8 mouse cellular contexts compared by ENCODE assay signal in the genomic region with DNA sequence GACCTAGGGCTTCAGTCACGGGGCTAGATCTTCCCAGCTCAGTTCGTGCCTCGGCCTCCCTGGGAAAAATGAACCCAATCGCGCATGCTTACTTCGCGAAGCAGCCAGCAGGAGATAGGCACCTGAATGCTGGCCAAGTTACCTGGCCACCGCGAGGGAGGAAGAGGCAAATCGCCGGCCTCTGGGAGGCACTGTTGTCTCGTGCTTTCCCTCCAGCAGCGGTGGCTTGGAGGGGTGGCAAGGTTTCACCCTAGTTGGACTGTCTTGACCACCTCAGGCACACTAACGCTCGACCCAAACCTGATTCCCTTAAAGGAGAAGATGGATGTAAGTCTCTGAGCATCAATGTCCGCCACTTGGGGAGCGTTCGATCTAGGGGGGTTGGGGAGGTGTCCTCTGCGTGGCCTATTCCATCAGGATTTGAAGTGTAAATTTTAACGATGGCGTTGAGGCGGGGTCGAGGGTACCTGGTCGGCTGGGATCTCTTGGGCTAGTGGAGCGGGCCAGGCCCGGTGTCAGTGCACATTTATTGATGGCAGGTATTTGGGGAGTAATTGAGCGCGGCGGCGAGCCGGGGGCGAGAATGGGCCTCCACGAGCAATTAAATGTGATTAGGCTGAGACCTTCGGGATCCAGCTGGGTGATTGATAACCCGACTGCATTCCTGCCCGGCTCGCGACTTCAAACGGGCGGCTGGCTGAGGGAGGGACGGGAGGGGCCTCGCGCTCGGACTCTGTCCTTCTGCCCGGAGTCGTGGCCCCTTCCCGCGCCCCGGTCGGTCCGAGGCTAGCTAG. TPM values are rescaled to one million over a fixed set of nuclear protein-coding genes. Genes with fewer than 3 reads are reported as not detected.
A peak's percentile ranks its signal among the peaks of the same experiment; 100 is the strongest.
DNase-seq lines count a peak whose midpoint lies in the region; ATAC-seq and TF ChIP-seq lines count a peak whose summit lies in the region.

No protein-coding gene starts in this region.

- H3K27ac ChIP-seq in forebrain, embryonic 10.5 days: peak overlapping the region; percentile 74
- no peak overlapping the region for H3K27ac ChIP-seq in intestine, embryonic 15.5 days
- no peak overlapping the region for H3K27ac ChIP-seq in lung, embryonic 15.5 days
- H3K27ac ChIP-seq in stomach, postnatal 0 days (replicated peaks): no peak overlapping the region

- H3K36me3 ChIP-seq in forebrain, embryonic 10.5 days (replicated peaks): no peaks in the 10 kb centered on the region
- no peaks in the 10 kb centered on the region for H3K36me3 ChIP-seq in intestine, embryonic 15.5 days
- no peaks in the 10 kb centered on the region for H3K36me3 ChIP-seq in lung, embryonic 15.5 days
- H3K36me3 ChIP-seq in stomach, postnatal 0 days (ENCODE audit: control insufficient read depth, insufficient read depth, low read length): no peaks in the 10 kb centered on the region

- TF ChIP-seq EP300 in stomach, postnatal 0 days (optimal IDR thresholded peaks at IDR 0.05): no peak

- no peaks in the 10 kb centered on the region for H3K9me3 ChIP-seq in forebrain, embryonic 10.5 days
- H3K9me3 ChIP-seq in intestine, embryonic 15.5 days: no peaks in the 10 kb centered on the region; the same call in 1 of the 2 replicates
- H3K9me3 ChIP-seq in lung, embryonic 15.5 days: no peaks in the 10 kb centered on the region
- H3K9me3 ChIP-seq in stomach, postnatal 0 days (ENCODE audit: control insufficient read depth, low read length): no peaks in the 10 kb centered on the region

- H3K27me3 ChIP-seq in forebrain, embryonic 10.5 days (ENCODE audit: poor library complexity, severe bottlenecking): peaks cover 100% of the 10 kb centered on the region
- peaks cover 60% of the 10 kb centered on the region for H3K27me3 ChIP-seq in intestine, embryonic 15.5 days (replicated peaks)
- H3K27me3 ChIP-seq in lung, embryonic 15.5 days: peaks cover 84% of the 10 kb centered on the region
- peaks cover 26% of the 10 kb centered on the region; the same call in 1 of the 2 replicates for H3K27me3 ChIP-seq in stomach, postnatal 0 days (ENCODE audit: control insufficient read depth, insufficient read depth, low read length)

- H3K4me1 ChIP-seq in forebrain, embryonic 10.5 days: peaks cover 64% of the 10 kb centered on the region
- peaks cover 8% of the 10 kb centered on the region; the same call in 1 of the 2 replicates for H3K4me1 ChIP-seq in intestine, embryonic 15.5 days (replicated peaks)
- H3K4me1 ChIP-seq in lung, embryonic 15.5 days: peaks cover 16% of the 10 kb centered on the region
- 0 out of 2 replicates have a peak, but pooled peaks cover 5% of the 10 kb centered on the region for H3K4me1 ChIP-seq in stomach, postnatal 0 days (replicated peaks; ENCODE audit: control insufficient read depth, insufficient read depth)

- peak; percentile 84 for TF ChIP-seq CTCF in stomach, postnatal 0 days (IDR thresholded peaks at IDR 0.05; ENCODE audit: low read depth)

- under 1% methylated on average over 51 of the region's 51 CpGs for WGBS in forebrain, embryonic 10.5 days
- under 1% methylated on average over 51 of the region's 51 CpGs for WGBS in intestine, embryonic 15.5 days
- under 1% methylated on average over 51 of the region's 51 CpGs for WGBS in lung, embryonic 15.5 days
- WGBS in stomach, postnatal 0 days: under 1% methylated on average over 51 of the region's 51 CpGs

- peak overlapping the region; percentile 58 for H3K4me2 ChIP-seq in intestine, embryonic 15.5 days (replicated peaks)
- H3K4me2 ChIP-seq in lung, embryonic 15.5 days: peak overlapping the region; percentile 51
- H3K4me2 ChIP-seq in stomach, postnatal 0 days (replicated peaks; ENCODE audit: low read depth): peak overlapping the region; percentile 52

- peak; percentile 51 for DNase-seq in ovary, postnatal 36 days (ENCODE audit: low spot score)
- DNase-seq in ovary, postnatal 10 days (ENCODE audit: low spot score): no peak
- peak; percentile 64 for DNase-seq in forebrain, embryonic 10.5 days (ENCODE audit: extremely low spot score, low spot score)
- peak; percentile 74 for DNase-seq in stomach, postnatal 0 days (ENCODE audit: low spot score)
- DNase-seq in spleen, postnatal 4 days (ENCODE audit: low spot score in 2 of 2): no peak

- peak; percentile 67 for ATAC-seq in intestine, embryonic 15.5 days
- ATAC-seq in lung, embryonic 15.5 days (ENCODE audit: borderline replicate concordance, extremely low read depth, low FRiP score, low TSS enrichment): no peak
- ATAC-seq in stomach, postnatal 0 days (ENCODE audit: low FRiP score, low TSS enrichment): peak; percentile 51
- no peak for ATAC-seq in inflammation-experienced regulatory T-cells, adult 6 months

- H3K9ac ChIP-seq in intestine, embryonic 15.5 days: no peak overlapping the region
- H3K9ac ChIP-seq in lung, embryonic 15.5 days: no peak overlapping the region
- H3K9ac ChIP-seq in stomach, postnatal 0 days (ENCODE audit: low read length): peak overlapping the region; percentile 23; the same call in 1 of the 2 replicates

- peak overlapping the region; percentile 51 for H3K4me3 ChIP-seq in forebrain, embryonic 10.5 days
- peak overlapping the region; percentile 26 for H3K4me3 ChIP-seq in intestine, embryonic 15.5 days (replicated peaks)
- H3K4me3 ChIP-seq in lung, embryonic 15.5 days: peak overlapping the region; percentile 27
- H3K4me3 ChIP-seq in stomach, postnatal 0 days (ENCODE audit: low read depth, low read length): peak overlapping the region; percentile 30

RNA-seq across cellular contexts. Expression of a gene that starts 10.8 kb away (rescaled TPM):
- polyA plus RNA-seq in forebrain, embryonic 10.5 days (2016; fragmentation: Nextera tagmentation; extraction: Ambion mirVana): 17.3 and 19.7 TPM in 2 replicates
- 0.21 and 0.33 TPM in 2 replicates for polyA plus RNA-seq in intestine, embryonic 15.5 days (2015; fragmentation: Nextera tagmentation; extraction: Ambion mirVana)
- polyA plus RNA-seq in lung, embryonic 15.5 days (2015; fragmentation: Nextera tagmentation; extraction: Ambion mirVana): 0.52 and 0.70 TPM in 2 replicates
- 2.0 and 2.3 TPM in 2 replicates for polyA plus RNA-seq in stomach, postnatal 0 days (2015; fragmentation: Nextera tagmentation; extraction: Ambion mirVana)
- polyA plus RNA-seq in inflammation-experienced regulatory T-cells, adult 6 months (2017; shearing (Covaris generic)): under 1 TPM in 1 of 3 experiments, not detected in 2; 0.13 TPM

Comparison
In these comparisons a context has a peak if more than half of its experiments do, and no peak if none do; other contexts are left out.
1. DNase-seq: peak in ovary, postnatal 36 days (single experiment), forebrain, embryonic 10.5 days (single experiment) and stomach, postnatal 0 days (single experiment); none in ovary, postnatal 10 days (single experiment) and spleen, postnatal 4 days (0 of 2).
2. ATAC-seq: peak in intestine, embryonic 15.5 days (single experiment) and stomach, postnatal 0 days (single experiment); none in lung, embryonic 15.5 days (single experiment) and inflammation-experienced regulatory T-cells, adult 6 months (single experiment).
3. Peak in every context shown above with its lines, with median percentiles within 50 percentile points of each other: H3K4me3 ChIP-seq and H3K4me2 ChIP-seq.